Mouse (Mus musculus) lung, postnatal 36 days (tissue): Measurements from ENCODE around the gene Fam222a.

Experiments used
- DNase-seq: peaks from one replicate; pipeline ENCODE4 v3.0.0; 2022; ENCODE audit warnings: mixed read lengths

Fam222a gene

GRCm38 (mm10) chr5:114560965-114561364 lies 6.9 kb upstream of the Fam222a start:
- DNase-seq, result no peak

GRCm38 (mm10) chr5:114563994-114564393 lies 3.8 kb upstream of the Fam222a start:
- no peak for DNase-seq

- peak; percentile 85 for DNase-seq
These were observed 2.5 kb upstream of the Fam222a start for GRCm38 (mm10) chr5:114565305-114565704.

- no peak for DNase-seq
These were observed 2.1 kb upstream of the Fam222a start for GRCm38 (mm10) chr5:114565751-114566150.

- no peak for DNase-seq
These were observed 1.4 kb upstream of the Fam222a start for GRCm38 (mm10) chr5:114566461-114566860.

GRCm38 (mm10) chr5:114567075-114567517 lies 720 bp upstream of the Fam222a start:
- DNase-seq, result peak; percentile 96

- peak; percentile 61 for DNase-seq
These were observed 1.0 kb downstream of the Fam222a start for GRCm38 (mm10) chr5:114568818-114569217.

- peak; percentile 92 for DNase-seq
These were observed 2.3 kb downstream of the Fam222a start for GRCm38 (mm10) chr5:114569918-114570670.

GRCm38 (mm10) chr5:114570791-114571450 lies 3.1 kb downstream of the Fam222a start:
- peak; percentile 63 for DNase-seq

GRCm38 (mm10) chr5:114571451-114572030 lies 3.7 kb downstream of the Fam222a start:
- no peak for DNase-seq

GRCm38 (mm10) chr5:114572997-114573396 lies 5.2 kb downstream of the Fam222a start:
- no peak for DNase-seq

- peak; percentile 76 for DNase-seq
These were observed 6.3 kb downstream of the Fam222a start for GRCm38 (mm10) chr5:114573920-114574628.

- DNase-seq, result no peak
These were observed 7.2 kb downstream of the Fam222a start for GRCm38 (mm10) chr5:114575010-114575409.

- DNase-seq, result no peak
These were observed 7.7 kb downstream of the Fam222a start for GRCm38 (mm10) chr5:114575530-114575929.

GRCm38 (mm10) chr5:114575986-114576605 lies 8.3 kb downstream of the Fam222a start:
- DNase-seq, result no peak

- DNase-seq, result no peak
These were observed 10.5 kb downstream of the Fam222a start for GRCm38 (mm10) chr5:114578361-114578760.

- DNase-seq, result no peak
These were observed 12.0 kb downstream of the Fam222a start for GRCm38 (mm10) chr5:114579714-114580357.

GRCm38 (mm10) chr5:114581486-114581885 lies 13.7 kb downstream of the Fam222a start:
- no peak for DNase-seq

GRCm38 (mm10) chr5:114583046-114583445 lies 15.2 kb downstream of the Fam222a start:
- no peak for DNase-seq

GRCm38 (mm10) chr5:114583490-114584175 lies 15.8 kb downstream of the Fam222a start:
- DNase-seq, result no peak

- peak; percentile 61 for DNase-seq
These were observed 16.7 kb downstream of the Fam222a start for GRCm38 (mm10) chr5:114584293-114585104.
